Mouse (Mus musculus): ENCODE data around the gene Cdh23.

The Cdh23 gene

GRCm38 (mm10) chr10:60455193-60455592 is 241.1 kb downstream of the Cdh23 start:
- no peak for DNase-seq

DNA sequence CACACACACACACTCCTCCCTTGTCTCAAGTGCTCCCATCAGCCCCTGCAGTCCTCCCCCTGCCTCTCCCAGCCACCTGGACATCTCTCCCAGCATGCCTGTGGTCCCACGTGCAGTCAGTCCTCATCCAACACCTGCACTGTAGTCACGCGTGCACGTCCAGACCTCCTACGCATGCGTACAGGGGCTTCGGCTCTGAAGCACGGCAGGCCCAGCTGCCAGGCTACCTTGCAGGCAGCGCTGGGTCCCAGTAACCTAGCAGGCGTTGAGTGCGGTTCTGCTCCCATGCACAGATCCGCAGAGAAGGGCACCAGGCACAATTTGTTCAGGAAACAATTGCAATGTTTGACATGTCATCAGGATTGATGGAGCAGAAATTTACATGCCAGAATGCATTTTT is 249.1 kb downstream of the Cdh23 start:
- no peak for DNase-seq

GRCm38 (mm10) chr10:60445031-60445593 is 251.2 kb downstream of the Cdh23 start:
- peak; percentile 79 for DNase-seq

DNA sequence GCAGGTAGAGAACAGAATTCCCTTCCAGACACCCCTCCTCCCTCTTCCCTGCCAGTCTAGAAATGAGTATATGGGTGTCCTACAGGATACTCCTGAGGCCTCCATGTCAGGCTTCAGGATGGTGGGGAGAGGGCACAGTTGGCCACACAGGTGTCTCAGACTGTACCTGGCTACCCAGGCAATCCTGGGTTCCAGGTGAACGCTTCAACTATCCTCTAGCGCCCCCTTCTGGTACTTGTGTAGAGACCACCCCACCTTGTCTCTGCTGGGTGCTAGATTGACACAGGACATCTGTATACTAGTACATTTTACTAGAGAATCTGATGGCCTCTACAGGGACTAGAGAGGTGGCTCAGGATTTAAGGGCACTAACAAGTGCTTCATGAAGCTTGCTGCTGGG is 253.2 kb downstream of the Cdh23 start:
- no peak for DNase-seq

DNA sequence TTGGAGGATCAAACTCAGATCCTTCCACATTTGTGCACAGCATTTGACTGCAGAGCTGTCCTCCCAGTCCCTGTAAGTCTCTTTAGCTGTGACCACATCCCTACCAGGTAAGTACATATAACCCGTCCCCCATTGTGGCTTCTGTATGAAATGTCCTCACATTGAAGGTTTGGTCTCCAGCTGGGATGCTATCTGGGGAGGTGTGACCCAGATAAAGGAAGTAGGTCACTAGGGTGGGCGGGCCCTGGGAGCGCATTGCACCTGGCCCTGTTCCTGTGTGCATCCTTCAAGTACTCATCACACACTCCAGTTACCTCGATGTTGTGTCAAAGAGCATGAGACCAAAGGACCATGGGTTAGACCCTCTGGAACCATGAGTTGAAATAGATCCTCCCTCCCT is 254.0 kb downstream of the Cdh23 start:
- DNase-seq, result no peak

GRCm38 (mm10) chr10:60432679-60433078 is 263.6 kb downstream of the Cdh23 start:
- no peak for DNase-seq

DNA sequence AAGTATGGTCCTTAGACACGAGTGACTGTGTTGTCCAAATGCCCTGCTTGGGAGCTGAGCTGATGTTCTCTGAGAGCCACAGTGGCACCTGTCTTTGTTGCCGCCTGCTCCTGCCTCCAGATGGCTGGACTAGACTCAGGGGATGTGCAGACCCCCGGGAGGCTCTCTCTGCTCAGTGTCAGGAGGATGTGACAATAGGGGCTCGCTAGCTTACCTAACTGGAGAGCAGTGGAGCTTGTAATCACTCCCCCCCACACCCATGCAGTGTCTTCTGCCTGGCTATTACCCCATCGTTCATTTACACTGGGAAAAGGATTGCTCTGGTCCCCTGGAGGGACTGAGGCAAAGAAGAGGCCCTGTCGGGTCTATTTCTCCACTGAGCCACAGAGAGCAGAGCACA is 265.7 kb downstream of the Cdh23 start:
- DNase-seq, result no peak

- no peak for DNase-seq
Measured at GRCm38 (mm10) chr10:60430001-60430400, 266.3 kb downstream of the Cdh23 start.

- no peak for DNase-seq
Measured at GRCm38 (mm10) chr10:60422756-60423155, 273.5 kb downstream of the Cdh23 start.

DNA sequence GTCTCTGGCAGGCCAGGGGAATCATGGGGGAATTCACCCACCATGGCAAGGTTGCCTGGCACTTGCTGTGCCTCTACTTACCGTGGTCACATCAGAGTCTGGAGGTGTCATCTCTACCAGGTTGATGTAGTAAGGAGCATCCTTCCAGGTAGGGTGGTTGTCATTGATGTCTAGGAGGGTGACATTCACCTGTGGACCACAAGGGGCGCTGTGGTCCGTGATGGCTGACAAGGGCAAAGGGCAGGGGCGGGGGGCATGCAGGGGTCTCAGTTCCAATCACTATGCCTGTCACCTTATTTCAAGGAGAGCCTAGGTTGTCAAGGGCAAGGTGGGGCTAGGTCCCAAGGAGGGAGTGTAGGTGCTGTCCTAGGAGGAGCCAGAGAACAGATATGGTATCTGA is 276.7 kb downstream of the Cdh23 start:
- DNase-seq, result no peak

- peak; percentile 72 for DNase-seq
Measured at GRCm38 (mm10) chr10:60418137-60418536, 278.2 kb downstream of the Cdh23 start.

DNA sequence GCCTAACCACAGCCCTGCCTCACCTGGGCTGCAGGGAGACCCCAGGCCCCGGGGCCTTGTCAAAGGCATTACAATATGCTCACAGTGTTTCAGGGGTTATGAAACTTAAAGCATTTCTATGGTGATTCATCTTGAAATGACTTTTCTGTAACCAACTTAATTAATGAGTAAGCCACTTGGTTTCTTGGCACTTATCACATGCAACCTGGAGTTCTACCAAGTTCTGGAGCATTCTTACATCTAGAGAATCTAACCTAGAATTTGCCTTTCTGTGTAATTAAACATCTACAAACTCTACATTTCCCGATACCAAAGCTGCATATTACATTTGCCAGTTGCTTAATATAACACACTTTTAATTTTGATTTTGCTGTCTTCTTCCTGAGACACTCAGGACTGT is 279.2 kb downstream of the Cdh23 start:
- no peak for DNase-seq

DNA sequence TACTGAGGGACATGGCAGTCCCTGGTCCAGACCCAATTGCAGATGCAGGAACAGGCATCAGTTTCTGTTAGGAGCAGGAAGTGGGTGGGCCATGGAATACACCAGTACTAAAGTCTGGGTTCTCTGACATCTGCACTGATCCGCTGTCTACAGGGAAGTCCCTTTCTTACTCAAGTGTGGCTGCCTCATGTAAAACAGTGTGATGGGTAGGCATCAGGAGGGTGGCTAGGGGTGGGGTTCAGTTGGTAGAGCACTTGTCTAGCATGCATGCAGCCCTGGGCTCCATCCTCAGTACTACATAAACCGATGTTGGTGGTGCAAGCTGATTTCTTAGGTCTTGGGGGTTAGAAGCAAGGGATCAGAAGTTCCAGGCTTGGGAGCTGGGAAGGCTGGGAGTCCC is 282.5 kb downstream of the Cdh23 start:
- DNase-seq, result no peak

DNA sequence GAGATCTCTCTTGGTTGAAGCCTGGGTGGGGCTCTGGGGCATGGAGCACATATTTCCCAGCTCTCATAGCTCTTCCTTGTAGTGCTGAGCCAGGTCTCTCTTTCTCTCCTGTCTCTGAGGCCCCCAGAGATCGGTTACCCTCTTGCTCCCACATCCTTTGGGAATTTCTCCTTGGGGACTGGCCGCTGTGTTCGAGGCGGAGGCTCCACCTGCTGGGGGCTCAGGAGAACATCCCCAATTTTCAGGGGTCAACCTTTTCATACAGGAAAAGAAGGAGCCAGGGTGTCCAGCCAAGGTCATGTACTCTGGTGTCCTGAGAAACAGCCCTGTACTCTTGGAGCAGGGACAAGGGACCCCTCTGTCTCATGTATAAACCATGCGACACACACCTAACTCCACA is 284.5 kb downstream of the Cdh23 start:
- peak; percentile 31 for DNase-seq

- peak; percentile 75 for DNase-seq
Measured at GRCm38 (mm10) chr10:60407831-60408230, 288.5 kb downstream of the Cdh23 start.

GRCm38 (mm10) chr10:60405460-60406177 is 290.7 kb downstream of the Cdh23 start:
- DNase-seq, result peak; percentile 48

GRCm38 (mm10) chr10:60400507-60401295 is 295.6 kb downstream of the Cdh23 start:
- DNase-seq, result no peak

DNA sequence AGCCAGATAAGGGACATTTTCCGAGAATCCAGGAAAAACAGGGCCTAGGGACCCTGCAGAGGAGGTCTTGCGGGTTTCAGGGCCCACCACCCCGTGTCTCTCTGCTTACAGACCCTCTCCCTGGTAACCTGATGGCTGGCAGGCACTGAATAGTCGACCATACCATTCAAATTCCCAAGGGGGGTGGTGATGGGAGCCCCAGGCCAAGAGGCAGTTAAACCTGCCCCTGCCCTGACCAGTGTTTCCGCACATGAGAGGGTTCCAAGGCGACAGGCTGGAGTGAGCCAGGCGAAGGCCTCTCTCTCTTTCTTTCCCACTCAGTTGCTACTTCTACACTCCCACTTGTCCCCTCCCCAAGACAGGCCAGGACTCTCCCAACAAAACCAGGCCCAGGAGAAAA is 296.8 kb downstream of the Cdh23 start, which contains the start of gene Gm17455:
Gm17455 (plus strand) TSS at position 278 of the 400 bp plus-strand sequence.
- DNase-seq, result no peak

- DNase-seq, result no peak
Measured at GRCm38 (mm10) chr10:60398051-60398814, 298.1 kb downstream of the Cdh23 start.

DNA sequence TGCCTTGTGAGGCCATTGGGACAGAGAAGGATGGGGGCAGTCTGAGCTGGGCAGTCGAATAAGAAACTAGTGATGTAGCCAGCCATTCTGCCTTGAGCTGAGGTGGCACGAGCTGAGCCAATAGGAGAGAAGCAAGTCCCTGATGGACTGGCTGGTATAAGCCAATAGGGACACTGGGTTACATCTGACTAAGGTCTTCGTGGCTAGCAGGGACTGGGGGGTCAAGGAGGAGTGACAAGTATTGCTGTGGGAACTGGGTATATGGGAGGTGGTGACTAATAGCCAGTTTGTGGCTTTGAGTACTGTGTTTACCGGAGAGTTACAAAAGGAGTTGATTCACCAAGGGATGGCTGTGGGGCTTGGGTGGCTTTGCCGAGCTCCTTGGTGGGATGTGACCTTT is 300.7 kb downstream of the Cdh23 start:
- no peak for DNase-seq

DNA sequence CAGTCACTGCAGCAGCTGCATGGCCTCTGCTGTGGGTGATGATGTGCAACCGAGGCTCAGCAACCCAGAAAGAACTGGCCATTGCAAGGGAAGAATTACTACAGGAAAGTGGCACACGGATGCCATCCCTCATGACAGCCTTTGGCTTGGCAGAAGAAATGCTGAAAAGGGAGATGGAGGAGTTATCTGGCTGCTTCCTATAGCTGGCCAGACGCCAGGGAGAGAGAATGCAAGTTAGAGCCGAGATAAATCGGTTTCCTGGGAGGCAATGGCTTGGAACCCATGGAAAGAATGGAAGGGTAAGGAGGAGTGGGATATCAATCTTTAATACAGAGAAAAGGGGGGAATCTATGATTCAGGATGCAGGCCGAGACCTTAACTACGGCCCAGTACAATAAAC is 301.4 kb downstream of the Cdh23 start:
- no peak for DNase-seq

GRCm38 (mm10) chr10:60391661-60392060 is 304.6 kb downstream of the Cdh23 start:
- DNase-seq, result no peak

DNA sequence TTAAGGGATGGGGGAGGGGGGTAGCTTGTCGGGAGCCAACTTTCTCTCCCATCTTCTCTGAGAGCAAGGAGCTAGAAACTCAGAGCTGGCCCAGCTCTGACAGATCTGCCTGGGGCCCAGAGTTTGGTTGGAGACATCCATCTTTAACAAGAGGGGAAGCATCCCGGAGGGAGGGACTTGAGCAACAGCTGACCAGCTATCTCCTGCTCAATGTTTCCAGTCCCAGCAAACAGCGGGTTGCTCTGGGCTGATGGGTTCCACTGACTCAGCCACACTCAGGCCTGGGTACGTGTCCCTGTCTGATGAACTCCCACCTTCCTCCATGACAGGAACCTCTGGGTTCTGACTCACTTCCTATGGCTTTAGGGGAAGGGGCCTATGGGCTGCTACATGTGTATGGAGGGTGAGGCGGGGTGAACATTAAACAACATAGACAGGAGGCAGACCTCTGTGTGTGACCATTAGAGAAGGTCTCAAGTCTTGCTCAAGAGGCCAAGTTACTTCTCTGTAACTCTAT is 305.3 kb downstream of the Cdh23 start:
- no peak for DNase-seq

Data from lung, postnatal 10 days (tissue).